Mouse (Mus musculus) liver, embryonic 18 days (tissue): ENCODE measurements around the gene Olfr1431. TPM values are rescaled to one million over a fixed set of nuclear protein-coding genes. Genes with fewer than 3 reads are reported as not detected.

ENCODE experiments used
- polyA plus RNA-seq: library from polyadenylated mRNA; depleted of rRNA; stranded (reverse); fragments of >200 nt; gene quantifications from 2 replicates; pipeline ENCODE4 v1.2.3, GENCODE M21; 2012; rRNA removed

The Olfr1431 gene
- polyA plus RNA-seq = not detected in 2 replicates

GRCm38 (mm10) chr19:12200334-12200733 lies at the start of gene Olfr1431:
Olfr1431 (plus strand) TSS chr19:12200634.

GRCm38 (mm10) chr19:12170062-12170599 lies 30.3 kb upstream of the Olfr1431 start, which contains the start of gene Olfr1555-ps1:
Olfr1555-ps1 (minus strand) TSS chr19:12170112.

GRCm38 (mm10) chr19:12232496-12232895 lies 32.1 kb downstream of the Olfr1431 start, which contains the start of gene Olfr1432:
Olfr1432 (minus strand) TSS chr19:12232596.

GRCm38 (mm10) chr19:12241559-12241958 lies 41.1 kb downstream of the Olfr1431 start, which contains the start of gene Olfr262:
Olfr262 (minus strand) TSS chr19:12241659.

GRCm38 (mm10) chr19:12260732-12261131 lies 60.3 kb downstream of the Olfr1431 start, which contains the start of gene Olfr235:
Olfr235 (plus strand) TSS chr19:12261032.

Other genes with a start within 250 kb of the Olfr1431 start
- 11.7 and 13.4 TPM in 2 replicates for gene Osbp, start 234.7 kb upstream of the Olfr1431 start, polyA plus RNA-seq
- not detected in 2 replicates for gene Olfr1423, start 159.3 kb upstream of the Olfr1431 start, polyA plus RNA-seq
- not detected in 2 replicates for gene Olfr1424, start 138.0 kb upstream of the Olfr1431 start, polyA plus RNA-seq
- gene Olfr1425, start 122.9 kb upstream of the Olfr1431 start, polyA plus RNA-seq = not detected in 2 replicates
- gene Olfr1426, start 108.6 kb upstream of the Olfr1431 start, polyA plus RNA-seq = not detected in 2 replicates
- gene Olfr1427, start 97.3 kb upstream of the Olfr1431 start, polyA plus RNA-seq = not detected in 2 replicates
- not detected in 2 replicates for gene Olfr1428, start 84.7 kb upstream of the Olfr1431 start, polyA plus RNA-seq
- not detected in 2 replicates for gene Olfr76, start 77.4 kb upstream of the Olfr1431 start, polyA plus RNA-seq
- not detected in 2 replicates for gene Olfr1555-ps1, start 30.5 kb upstream of the Olfr1431 start, polyA plus RNA-seq
- gene Olfr1432, start 32.0 kb downstream of the Olfr1431 start, polyA plus RNA-seq = not detected in 2 replicates
- not detected in 2 replicates for gene Olfr262, start 41.0 kb downstream of the Olfr1431 start, polyA plus RNA-seq
- gene Olfr235, start 60.4 kb downstream of the Olfr1431 start, polyA plus RNA-seq = not detected in 2 replicates
- not detected in 2 replicates for gene Olfr1434, start 79.2 kb downstream of the Olfr1431 start, polyA plus RNA-seq
- gene Olfr1436, start 98.5 kb downstream of the Olfr1431 start, polyA plus RNA-seq = not detected in 2 replicates
- gene Olfr1437, start 124.5 kb downstream of the Olfr1431 start, polyA plus RNA-seq = not detected in 2 replicates
- not detected in 2 replicates for gene Olfr1438-ps1, start 135.3 kb downstream of the Olfr1431 start, polyA plus RNA-seq
- not detected in 2 replicates for gene Olfr1440, start 186.6 kb downstream of the Olfr1431 start, polyA plus RNA-seq
- not detected in 2 replicates for gene Olfr1441, start 216.8 kb downstream of the Olfr1431 start, polyA plus RNA-seq
- not detected in 2 replicates for gene Pfpl, start 227.3 kb downstream of the Olfr1431 start, polyA plus RNA-seq